Mouse (Mus musculus) heart, postnatal 14 days (tissue): ENCODE data around the gene Glb1l. TPM values are rescaled to one million over a fixed set of nuclear protein-coding genes. Genes with fewer than 3 reads are reported as not detected.

Experiments used
- DNase-seq, 2 experiments: peaks; one replicate each; pipeline ENCODE4 v3.0.0; 2021 to 2022
- intact Hi-C: fragments of 180-260 bp; cut with DNase I; formaldehyde crosslinking; loops from one replicate; pipeline ENCODE4 v1.15.1; 2025
- total RNA-seq, 2 experiments: library from RNA; stranded (reverse); gene quantifications; 2 replicates each; pipeline ENCODE4 v1.2.3; 2021

The Glb1l gene
- total RNA-seq, 2 experiments from 2014 or later = 5.2 to 6.7 TPM

- intact Hi-C loops = no loop called here
- no peak for DNase-seq
Observed at GRCm38 (mm10) chr1:75212542-75212941, 1.9 kb upstream of the Glb1l start.

- no peak for DNase-seq
- intact Hi-C loops = loop anchor here (2.0 kb wide), 1 partner anchor 18 kb away; the partner anchor contains the start of genes Ankzf1 and Atg9a
Observed at GRCm38 (mm10) chr1:75211141-75211708, 612 bp upstream of the Glb1l start.

- intact Hi-C loops = loop anchor here (2.0 kb wide), 1 partner anchor 66 kb away; the partner anchor contains the start of genes Cnppd1 and Retreg2
Observed at GRCm38 (mm10) chr1:75208967-75209678, 1.5 kb downstream of the Glb1l start.

GRCm38 (mm10) chr1:75201236-75201635 lies 9.4 kb downstream of the Glb1l start:
- no peak for DNase-seq
- intact Hi-C loops = no loop called here

More at GRCm38 (mm10) chr1:75208967-75209678, 1.5 kb downstream of the Glb1l start:
- peak; percentile 27 to 60 for DNase-seq

- DNase-seq = peak; percentile 43 to 50
- intact Hi-C loops = loop anchor here (2.0 kb wide), 1 partner anchor 18 kb away; the partner anchor contains the start of genes Glb1l and Stk16
Observed at GRCm38 (mm10) chr1:75192452-75192851, 18.2 kb downstream of the Glb1l start.

GRCm38 (mm10) chr1:75191622-75192402 lies 18.8 kb downstream of the Glb1l start, which contains the start of the genes Ankzf1 and Atg9a:
TSS of gene Ankzf1 (plus strand) at chr1:75192151.
TSS of gene Atg9a (minus strand) at chr1:75192196.
- intact Hi-C loops = loop anchor here (2.0 kb wide), 1 partner anchor 19 kb away; the partner anchor contains the start of genes Glb1l and Stk16
- peak; percentile 91 to 92 for DNase-seq

- no peak for DNase-seq
- intact Hi-C loops = no loop called here
Observed at GRCm38 (mm10) chr1:75191258-75191621, 19.4 kb downstream of the Glb1l start.

- intact Hi-C loops = no loop called here
Observed at GRCm38 (mm10) chr1:75190577-75190976, 20.0 kb downstream of the Glb1l start.

GRCm38 (mm10) chr1:75187914-75188483 lies 22.6 kb downstream of the Glb1l start:
- no peak for DNase-seq
- intact Hi-C loops = no loop called here

More at GRCm38 (mm10) chr1:75190577-75190976, 20.0 kb downstream of the Glb1l start:
- DNase-seq = no peak

- intact Hi-C loops = no loop called here
- DNase-seq = no peak
Observed at GRCm38 (mm10) chr1:75187126-75187525, 23.5 kb downstream of the Glb1l start.

- intact Hi-C loops = no loop called here
- no peak for DNase-seq
Observed at GRCm38 (mm10) chr1:75185495-75185894, 25.1 kb downstream of the Glb1l start.

GRCm38 (mm10) chr1:75182160-75182559 lies 28.5 kb downstream of the Glb1l start:
- no peak for DNase-seq
- intact Hi-C loops = loop anchor here (5.0 kb wide), 1 partner anchor 70 kb away; no protein-coding TSS in a partner anchor

GRCm38 (mm10) chr1:75181377-75181870 lies 29.2 kb downstream of the Glb1l start:
- intact Hi-C loops = loop anchor here (5.0 kb wide), 1 partner anchor 71 kb away; no protein-coding TSS in a partner anchor
- DNase-seq = no peak

- no peak for DNase-seq
- intact Hi-C loops = loop anchor here (5.0 kb wide), 1 partner anchor 72 kb away; no protein-coding TSS in a partner anchor
Observed at GRCm38 (mm10) chr1:75180741-75181140, 29.9 kb downstream of the Glb1l start.

- intact Hi-C loops = loop anchor here (5.0 kb wide), 1 partner anchor 72 kb away; no protein-coding TSS in a partner anchor
- DNase-seq = peak; percentile 82 to 87
Observed at GRCm38 (mm10) chr1:75180105-75180590, 30.5 kb downstream of the Glb1l start, which contains the start of gene Abcb6. TSS of gene Abcb6 (minus strand) at chr1:75180392.

GRCm38 (mm10) chr1:75179334-75180104 lies 31.1 kb downstream of the Glb1l start:
- peak; percentile 47 to 49 for DNase-seq
- intact Hi-C loops = loop anchor here (5.0 kb wide), 1 partner anchor 73 kb away; no protein-coding TSS in a partner anchor

- DNase-seq = peak; percentile 96 to 98
- intact Hi-C loops = no loop called here
Observed at GRCm38 (mm10) chr1:75168472-75169464, 41.8 kb downstream of the Glb1l start, which contains the start of gene Zfand2b. TSS of gene Zfand2b (plus strand) at chr1:75168646.

- no peak for DNase-seq
- intact Hi-C loops = no loop called here
Observed at GRCm38 (mm10) chr1:75168093-75168471, 42.5 kb downstream of the Glb1l start.
